Mouse (Mus musculus) forebrain, embryonic 14.5 days (tissue): ENCODE results near the gene Chka. TPM values are rescaled to one million over a fixed set of nuclear protein-coding genes. Genes with fewer than 3 reads are reported as not detected.

Experiments
- ATAC-seq: fragments of 200-750 bp; cut with Nextera tagmentation; 2 replicates; pipeline ENCODE4 v1.8.0; 2017; ENCODE audit warnings: mild to moderate bottlenecking, moderate library complexity
- DNase-seq: peaks from one replicate; pipeline ENCODE4 v3.0.0-alpha.2; 2015; ENCODE audit warnings: low spot score
- H3K27ac ChIP-seq: fragments of 300-500 bp; sonication (generic); 2 replicates; pipeline ENCODE4 v1.5.1; 2014; ENCODE audit warnings: low read depth, mild to moderate bottlenecking, control low read depth, low read length, moderate library complexity
- H3K27me3 ChIP-seq: fragments of 300-500 bp; sonication (generic); replicated peaks from 2 replicates; pipeline ENCODE4 v1.6.1; 2014; ENCODE audit warnings: low read length, control low read depth, mixed read lengths; ENCODE audit not compliant: control insufficient read depth, insufficient read depth
- H3K36me3 ChIP-seq: fragments of 300-500 bp; sonication (generic); 2 replicates; pipeline ENCODE4 v1.6.1; 2014; ENCODE audit warnings: low read length, control low read depth; ENCODE audit not compliant: control insufficient read depth, insufficient read depth
- H3K4me1 ChIP-seq: fragments of 300-500 bp; sonication (generic); 2 replicates; pipeline ENCODE4 v1.6.1; 2014; ENCODE audit warnings: antibody characterized with exemption, low read length, control low read depth; ENCODE audit not compliant: control insufficient read depth, insufficient read depth
- H3K4me2 ChIP-seq: fragments of 300-500 bp; sonication (generic); 2 replicates; pipeline ENCODE4 v1.6.1; 2014; ENCODE audit warnings: mild to moderate bottlenecking, control low read depth, low read length
- H3K4me3 ChIP-seq: fragments of 300-500 bp; sonication (generic); 2 replicates; pipeline ENCODE4 v1.5.1; 2014; ENCODE audit warnings: low read depth, low read length, control low read depth
- H3K9ac ChIP-seq: fragments of 300-500 bp; sonication (generic); 2 replicates; pipeline ENCODE4 v1.6.1; 2014; ENCODE audit warnings: mild to moderate bottlenecking, low read length, control low read depth, moderate library complexity
- H3K9me3 ChIP-seq: fragments of 300-500 bp; sonication (generic); replicated peaks from 2 replicates; pipeline ENCODE4 v1.6.1; 2016; ENCODE audit warnings: low read length, control low read depth, mixed read lengths; ENCODE audit not compliant: control insufficient read depth
- WGBS: fragments of 180-500 bp; shearing (Covaris S2); extraction: QIAGEN DNeasy Blood & Tissue Kit; methylation state at CpG from one replicate; pipeline ENCODE4 v1.1.7; 2014; 5-methylcytosine and 5-hydroxymethylcytosine counted together
- polyA plus RNA-seq: library from polyadenylated mRNA; unstranded; fragments of >200 nt; fragmentation: Nextera tagmentation; extraction: Ambion mirVana; gene quantifications from 2 replicates; pipeline ENCODE4 v1.2.1, GENCODE M21; 2014

Gene Chka
- 32.0 and 49.5 TPM in 2 replicates for polyA plus RNA-seq

DNA sequence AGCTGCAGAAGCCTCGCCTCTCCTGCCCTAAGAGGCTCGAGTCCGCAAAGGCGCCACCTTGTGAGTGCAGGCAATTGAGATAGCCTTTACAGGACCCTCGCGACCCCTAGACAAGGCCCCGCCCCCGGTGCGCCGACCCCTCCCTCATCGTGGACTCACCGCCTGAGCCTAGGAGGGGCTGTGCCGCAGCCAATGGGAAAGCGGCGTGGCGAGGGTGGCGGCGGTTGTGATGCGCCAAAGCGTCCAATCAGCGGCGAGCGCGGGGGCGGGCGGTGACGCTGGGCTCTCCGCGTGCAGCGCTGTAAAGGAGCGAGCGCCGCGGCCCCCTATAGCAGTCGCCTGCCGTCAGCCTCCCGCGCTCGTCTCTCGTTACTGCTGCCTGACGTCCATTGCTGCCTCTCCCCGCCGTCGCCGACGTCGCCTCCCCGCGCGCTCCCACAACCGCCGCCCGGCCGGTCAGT is at the start of gene Chka:
Chka (plus strand) TSS at position 272 of the 461 bp plus-strand sequence.
- DNase-seq (peak; percentile 98), ATAC-seq (peak; percentile 99)
- Histone ChIP-seq H3K9me3 (no peaks in the 10 kb centered on the region), H3K4me2 (peak within 1 kb of the TSS; percentile 68), H3K4me3 (peak within 1 kb of the TSS; percentile 89), H3K27me3 (no peaks in the 10 kb centered on the region), H3K27ac (peak within 1 kb of the TSS; percentile 97), H3K36me3 (no peaks in the 10 kb centered on the region), H3K9ac (peak within 1 kb of the TSS; percentile 88), H3K4me1 (peaks cover 21% of the 10 kb centered on the region)
- WGBS: under 1% methylated on average over 53 of the region's 54 CpGs

- DNase-seq (no peak), ATAC-seq (no peak)
- H3K4me3 ChIP-seq: no peak overlapping the region
- H3K4me2 ChIP-seq: no peak overlapping the region
- no peak overlapping the region for H3K27ac ChIP-seq
- no peaks in the 10 kb centered on the region for H3K9me3 ChIP-seq
- H3K36me3 ChIP-seq: peaks cover 92% of the 10 kb centered on the region
- no peaks in the 10 kb centered on the region for H3K4me1 ChIP-seq
- no peaks in the 10 kb centered on the region for H3K27me3 ChIP-seq
- 88% methylated on average over 7 of the region's 7 CpGs for WGBS
- H3K9ac ChIP-seq: no peak overlapping the region
Observed at GRCm38 (mm10) chr19:3805526-3805925, 46.0 kb upstream of the Chka start.

DNA sequence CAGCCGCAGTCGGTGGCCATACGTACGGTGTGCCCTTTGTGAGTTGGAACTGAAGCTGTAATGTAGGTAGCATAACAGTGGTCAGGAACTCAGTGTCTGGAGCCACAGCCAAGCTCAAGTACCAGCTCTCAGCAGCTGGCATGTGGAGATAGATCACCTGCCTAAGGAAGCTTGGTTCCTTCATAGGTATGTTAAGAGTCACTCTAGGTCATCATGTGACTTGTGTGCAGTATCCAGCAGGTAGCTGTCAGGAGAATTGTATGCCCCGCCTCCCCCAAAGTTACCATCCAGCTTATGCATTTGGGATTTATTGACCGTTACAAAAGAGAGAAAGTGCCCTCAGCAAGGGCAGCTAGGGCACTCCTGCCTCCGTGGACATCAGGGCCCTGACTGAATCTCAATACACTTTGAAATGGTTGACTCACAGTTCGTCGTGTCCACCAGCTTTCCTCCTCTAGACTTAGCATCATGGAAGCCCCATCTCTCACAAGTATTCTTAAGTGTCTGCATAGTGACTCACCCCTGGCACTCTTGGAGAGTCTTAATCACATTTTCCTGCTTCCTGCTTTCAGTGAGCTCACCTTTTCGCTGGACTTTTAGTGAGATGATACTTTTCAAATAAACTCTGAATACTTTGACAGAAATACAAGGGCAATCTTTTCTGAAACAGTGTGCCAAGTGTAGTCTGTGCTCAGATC is 40.9 kb upstream of the Chka start:
- ATAC-seq (no peak), DNase-seq (no peak)
- Histone ChIP-seq H3K4me1 (no peaks in the 10 kb centered on the region), H3K9me3 (no peaks in the 10 kb centered on the region), H3K4me3 (no peak overlapping the region), H3K9ac (no peak overlapping the region), H3K27me3 (no peaks in the 10 kb centered on the region), H3K36me3 (peaks cover 83% of the 10 kb centered on the region), H3K4me2 (no peak overlapping the region), H3K27ac (no peak overlapping the region)
- whole genome bisulfite sequencing: 96% methylated on average over 10 of the region's 10 CpGs

DNA sequence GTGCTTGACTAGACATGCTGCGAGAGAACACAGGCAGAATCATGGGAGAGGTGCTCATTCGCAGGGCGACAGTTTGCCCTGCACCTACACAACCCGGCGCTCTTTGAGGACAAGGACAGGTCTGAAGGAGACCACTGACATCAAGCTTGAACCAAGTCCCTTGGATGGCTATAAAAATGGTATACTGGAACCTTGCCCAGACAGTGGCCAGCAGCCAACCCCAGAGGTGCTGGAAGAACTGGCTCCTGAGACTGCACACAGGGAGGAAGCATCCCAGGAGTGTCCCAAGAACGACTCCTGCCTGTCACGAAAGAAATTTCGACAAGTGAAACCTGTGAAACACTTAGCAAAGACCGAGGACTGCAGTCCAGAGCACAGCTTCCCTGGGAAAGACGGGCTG is 37.1 kb upstream of the Chka start:
- H3K27ac ChIP-seq: no peak overlapping the region
- H3K27me3 ChIP-seq: no peaks in the 10 kb centered on the region
- H3K4me2 ChIP-seq: no peak overlapping the region
- H3K9me3 ChIP-seq: no peaks in the 10 kb centered on the region
- H3K36me3 ChIP-seq: peaks cover 65% of the 10 kb centered on the region
- WGBS: 91% methylated on average over 10 of the region's 10 CpGs
- H3K4me1 ChIP-seq: no peaks in the 10 kb centered on the region
- DNase-seq (no peak), ATAC-seq (no peak)
- H3K9ac ChIP-seq: no peak overlapping the region
- H3K4me3 ChIP-seq: no peak overlapping the region

DNA sequence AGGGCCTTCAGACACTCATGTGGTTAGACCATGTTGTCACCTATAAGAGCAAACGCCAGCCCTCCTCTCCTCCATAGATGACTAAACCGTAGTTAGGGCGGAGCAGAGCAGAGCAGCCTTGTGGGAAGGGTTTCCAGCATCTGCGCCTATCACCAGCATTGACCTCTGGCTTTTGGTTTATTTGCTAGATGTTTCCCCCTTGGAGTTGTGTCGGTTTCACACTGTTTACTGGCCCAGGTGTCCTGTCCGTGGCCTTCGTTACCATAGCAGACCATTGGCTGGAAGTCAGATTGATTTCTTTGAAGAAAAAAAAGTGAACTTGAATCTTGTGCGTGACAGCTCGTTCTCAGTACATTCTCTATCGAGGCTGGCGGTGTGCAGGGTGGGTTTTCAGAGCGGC is 35.7 kb upstream of the Chka start:
- Histone ChIP-seq H3K36me3 (peaks cover 51% of the 10 kb centered on the region), H3K4me1 (no peaks in the 10 kb centered on the region)
- 90% methylated on average over 12 of the region's 12 CpGs for WGBS

GRCm38 (mm10) chr19:3819080-3819479 is 32.5 kb upstream of the Chka start:
- no peak overlapping the region for H3K27ac ChIP-seq
- H3K4me2 ChIP-seq: no peak overlapping the region
- DNase-seq: no peak
- H3K36me3 ChIP-seq: peaks cover 35% of the 10 kb centered on the region
- no peak overlapping the region for H3K9ac ChIP-seq
- no peak for ATAC-seq
- no peaks in the 10 kb centered on the region for H3K27me3 ChIP-seq
- H3K9me3 ChIP-seq: no peaks in the 10 kb centered on the region
- WGBS: 58% methylated on average over 2 of the region's 2 CpGs
- no peaks in the 10 kb centered on the region for H3K4me1 ChIP-seq
- no peak overlapping the region for H3K4me3 ChIP-seq

More for the DNA sequence above, 35.7 kb upstream of the Chka start:
- Histone ChIP-seq H3K4me3 (no peak overlapping the region), H3K4me2 (no peak overlapping the region), H3K9me3 (no peaks in the 10 kb centered on the region), H3K9ac (no peak overlapping the region), H3K27me3 (no peaks in the 10 kb centered on the region), H3K27ac (no peak overlapping the region)
- ATAC-seq: no peak
- no peak for DNase-seq

- H3K4me3 ChIP-seq: no peak overlapping the region
- 98% methylated on average over 2 of the region's 2 CpGs for WGBS
- no peaks in the 10 kb centered on the region for H3K27me3 ChIP-seq
- peaks cover 26% of the 10 kb centered on the region for H3K36me3 ChIP-seq
- no peak for ATAC-seq
- no peaks in the 10 kb centered on the region for H3K9me3 ChIP-seq
- DNase-seq: no peak
- H3K4me2 ChIP-seq: no peak overlapping the region
- H3K4me1 ChIP-seq: no peaks in the 10 kb centered on the region
- no peak overlapping the region for H3K9ac ChIP-seq
- H3K27ac ChIP-seq: no peak overlapping the region
Observed at GRCm38 (mm10) chr19:3819899-3820444, 31.6 kb upstream of the Chka start.

GRCm38 (mm10) chr19:3825044-3825443 is 26.5 kb upstream of the Chka start:
- H3K27ac ChIP-seq: no peak overlapping the region

GRCm38 (mm10) chr19:3829863-3830262 is 21.7 kb upstream of the Chka start:
- no peaks in the 10 kb centered on the region for H3K9me3 ChIP-seq
- H3K9ac ChIP-seq: no peak overlapping the region
- WGBS: 77% methylated on average over 3 of the region's 3 CpGs
- no peak overlapping the region for H3K4me3 ChIP-seq
- no peak for ATAC-seq
- no peak overlapping the region for H3K27ac ChIP-seq
- no peaks in the 10 kb centered on the region for H3K27me3 ChIP-seq
- no peaks in the 10 kb centered on the region for H3K4me1 ChIP-seq
- H3K4me2 ChIP-seq: no peak overlapping the region
- no peak for DNase-seq
- H3K36me3 ChIP-seq: no peaks in the 10 kb centered on the region

More at GRCm38 (mm10) chr19:3825044-3825443, 26.5 kb upstream of the Chka start:
- Histone ChIP-seq H3K4me3 (no peak overlapping the region), H3K4me2 (no peak overlapping the region), H3K27me3 (no peaks in the 10 kb centered on the region), H3K9me3 (no peaks in the 10 kb centered on the region), H3K9ac (no peak overlapping the region), H3K4me1 (no peaks in the 10 kb centered on the region), H3K36me3 (no peaks in the 10 kb centered on the region)
- DNase-seq (no peak), ATAC-seq (no peak)
